Mouse (Mus musculus) midbrain, embryonic 14.5 days (tissue): ENCODE data around the gene Ndst2. TPM values are rescaled to one million over a fixed set of nuclear protein-coding genes. Genes with fewer than 3 reads are reported as not detected.

ENCODE experiments used
- ATAC-seq: fragments of 200-750 bp; cut with Nextera tagmentation; 2 replicates; pipeline ENCODE4 v1.8.0; 2017; ENCODE audit warnings: moderate number of reproducible peaks, moderate library complexity; ENCODE audit not compliant: low FRiP score, low TSS enrichment
- DNase-seq: peaks from one replicate; pipeline ENCODE4 v3.0.0-alpha.2; 2015
- H3K27ac ChIP-seq: fragments of 300-500 bp; sonication (generic); replicated peaks from 2 replicates; pipeline ENCODE4 v1.5.1; 2014; ENCODE audit warnings: mild to moderate bottlenecking, low read depth, low read length, moderate library complexity
- H3K27me3 ChIP-seq: fragments of 300-500 bp; sonication (generic); 2 replicates; pipeline ENCODE4 v1.6.1; 2014; ENCODE audit warnings: low read length, control low read depth, mixed read lengths; ENCODE audit not compliant: control insufficient read depth, insufficient read depth
- H3K36me3 ChIP-seq: fragments of 300-500 bp; sonication (generic); 2 replicates; pipeline ENCODE4 v1.6.1; 2014; ENCODE audit warnings: low read length, control low read depth; ENCODE audit not compliant: control insufficient read depth, insufficient read depth
- H3K4me1 ChIP-seq: fragments of 300-500 bp; sonication (generic); 2 replicates; pipeline ENCODE4 v1.6.1; 2014; ENCODE audit warnings: mild to moderate bottlenecking, antibody characterized with exemption, low read length, control low read depth; ENCODE audit not compliant: control insufficient read depth, insufficient read depth
- H3K4me2 ChIP-seq: fragments of 300-500 bp; sonication (generic); 2 replicates; pipeline ENCODE4 v1.6.1; 2014; ENCODE audit warnings: mild to moderate bottlenecking, low read length, moderate library complexity
- H3K4me3 ChIP-seq: fragments of 300-500 bp; sonication (generic); replicated peaks from 2 replicates; pipeline ENCODE4 v1.5.1; 2014; ENCODE audit warnings: low read depth, low read length
- H3K9ac ChIP-seq: fragments of 300-500 bp; sonication (generic); replicated peaks from 2 replicates; pipeline ENCODE4 v1.6.1; 2014; ENCODE audit warnings: mild to moderate bottlenecking, low read length, moderate library complexity
- H3K9me3 ChIP-seq: fragments of 300-500 bp; sonication (generic); 2 replicates; pipeline ENCODE4 v1.6.1; 2016; ENCODE audit warnings: low read length, control low read depth, mixed read lengths; ENCODE audit not compliant: control insufficient read depth
- WGBS: fragments of 180-500 bp; shearing (Covaris S2); extraction: QIAGEN DNeasy Blood & Tissue Kit; methylation state at CpG from one replicate; pipeline ENCODE4 v1.1.7; 2014; 5-methylcytosine and 5-hydroxymethylcytosine counted together
- polyA plus RNA-seq: library from polyadenylated mRNA; unstranded; fragments of >200 nt; fragmentation: Nextera tagmentation; extraction: Ambion mirVana; gene quantifications from 2 replicates; pipeline ENCODE4 v1.2.1, GENCODE M21; 2014

Gene Ndst2
- polyA plus RNA-seq, 1 experiment from 2014 or later = 20.5 TPM

DNA sequence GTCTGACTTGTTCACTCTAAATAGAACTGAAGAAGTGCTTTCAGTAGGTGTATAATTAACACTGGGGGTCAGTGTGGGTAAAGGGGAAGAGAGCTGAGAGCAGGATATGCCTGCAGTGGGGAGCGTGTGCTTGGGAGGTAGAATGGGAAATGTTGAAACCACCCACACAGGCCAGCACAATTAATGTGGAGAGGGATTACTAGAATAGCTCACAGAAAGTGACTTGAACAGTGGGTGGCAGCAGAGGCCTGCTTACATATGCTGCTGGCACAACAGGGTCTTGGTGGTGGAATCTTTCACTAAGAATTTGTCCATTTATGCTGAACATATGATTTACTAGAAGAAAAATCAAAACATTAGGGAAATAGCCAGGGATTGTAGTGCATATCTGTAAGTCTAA, 37.4 kb downstream of the Ndst2 start:
- Histone ChIP-seq H3K36me3 (peaks cover 28% of the 10 kb centered on the region), H3K9ac (peak overlapping the region; percentile 27; the same call in 1 of the 2 replicates), H3K4me2 (peak overlapping the region; percentile 67), H3K27ac (no peak overlapping the region), H3K27me3 (no peaks in the 10 kb centered on the region), H3K4me3 (peak overlapping the region; percentile 86), H3K9me3 (no peaks in the 10 kb centered on the region), H3K4me1 (peaks cover 58% of the 10 kb centered on the region)
- WGBS = 13% methylated on average over 1 of the region's 1 CpGs
- ATAC-seq = no peak
- DNase-seq = peak; percentile 79

DNA sequence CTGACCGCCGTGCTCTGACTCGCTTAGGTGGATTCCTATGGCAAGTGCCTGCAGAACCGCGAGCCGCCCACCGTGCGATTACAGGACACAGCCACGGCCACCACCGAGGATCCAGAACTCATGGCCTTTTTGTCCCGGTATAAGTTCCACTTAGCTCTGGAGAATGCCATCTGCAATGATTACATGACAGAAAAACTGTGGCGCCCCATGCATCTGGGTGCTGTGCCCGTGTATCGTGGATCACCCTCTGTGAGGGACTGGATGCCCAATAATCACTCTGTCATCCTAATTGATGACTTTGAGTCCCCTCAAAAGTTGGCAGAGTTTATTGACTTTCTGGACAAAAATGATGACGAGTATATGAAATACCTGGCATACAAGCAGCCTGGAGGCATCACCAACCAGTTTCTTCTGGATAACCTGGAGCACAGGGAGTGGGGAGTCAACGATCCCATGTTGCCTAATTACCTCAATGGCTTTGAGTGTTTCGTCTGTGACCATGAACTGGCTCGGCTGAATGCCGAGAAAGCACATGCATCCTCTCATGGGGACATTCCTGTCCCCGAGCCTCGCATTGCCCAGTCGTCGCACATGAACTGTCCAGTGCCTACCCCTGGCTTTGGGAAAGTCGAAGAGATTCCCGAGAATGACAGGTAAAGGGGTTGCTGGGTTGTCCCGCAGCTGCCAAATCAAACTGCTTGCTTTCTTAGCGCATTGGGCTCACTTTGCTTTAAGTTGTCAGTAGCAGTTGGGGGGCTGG, 38.4 kb downstream of the Ndst2 start:
- WGBS = 12% methylated on average over 27 of the region's 27 CpGs
- ATAC-seq = no peak; the same call in 1 of the 2 replicates

DNA sequence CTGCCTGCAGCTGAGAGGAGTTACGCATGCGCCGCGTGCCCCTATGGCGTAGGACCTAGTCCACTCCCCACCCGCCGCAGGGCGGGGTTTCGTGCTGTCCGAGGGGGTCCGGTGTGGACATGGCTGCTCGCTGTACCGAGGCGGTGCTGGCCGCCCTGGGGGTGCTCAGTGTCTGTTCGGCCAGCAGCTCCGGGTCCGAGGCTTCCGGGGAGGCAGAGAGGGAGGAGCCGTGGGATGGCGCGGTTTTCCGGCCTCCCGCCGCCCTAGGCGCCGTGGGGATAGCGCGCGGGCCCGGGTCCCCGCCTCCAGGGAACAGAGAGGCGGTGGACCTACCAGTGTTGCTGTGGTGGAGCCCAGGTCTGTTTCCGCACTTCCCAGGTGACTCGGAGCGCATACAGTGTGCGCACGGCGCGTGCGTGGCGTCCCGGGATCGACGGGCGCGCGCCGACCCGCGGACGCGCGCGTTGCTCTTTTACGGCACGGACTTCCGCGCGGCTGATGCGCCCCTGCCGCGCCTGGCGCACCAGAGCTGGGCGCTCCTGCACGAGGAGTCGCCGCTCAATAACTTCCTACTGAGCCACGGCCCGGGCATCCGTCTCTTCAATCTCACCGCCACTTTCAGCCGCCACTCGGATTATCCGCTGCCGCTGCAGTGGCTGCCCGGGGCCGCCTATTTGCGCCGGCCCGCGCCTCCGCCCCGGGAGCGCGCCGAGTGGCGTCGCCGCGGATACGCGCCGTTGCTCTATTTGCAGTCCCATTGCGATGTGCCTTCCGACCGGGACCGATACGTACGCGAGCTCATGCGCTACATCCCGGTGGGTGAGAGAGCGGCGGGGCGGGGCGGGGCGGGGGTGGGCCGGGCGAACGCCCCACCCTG, 39.2 kb downstream of the Ndst2 start, which contains the start of gene Fut11:
Fut11 (plus strand) TSS at position 85 of the 877 bp plus-strand sequence.
- WGBS = under 1% methylated on average over 109 of the region's 111 CpGs
- peaks cover 44% of the 10 kb centered on the region for H3K4me1 ChIP-seq

More for the DNA sequence above, 38.4 kb downstream of the Ndst2 start:
- DNase-seq = peak; percentile 11
- Histone ChIP-seq H3K4me1 (peaks cover 49% of the 10 kb centered on the region), H3K9me3 (no peaks in the 10 kb centered on the region), H3K27me3 (no peaks in the 10 kb centered on the region), H3K4me2 (peak overlapping the region; percentile 67), H3K9ac (peak overlapping the region; percentile 88), H3K27ac (peak overlapping the region; percentile 98), H3K36me3 (peaks cover 38% of the 10 kb centered on the region), H3K4me3 (peak overlapping the region; percentile 86)

DNA sequence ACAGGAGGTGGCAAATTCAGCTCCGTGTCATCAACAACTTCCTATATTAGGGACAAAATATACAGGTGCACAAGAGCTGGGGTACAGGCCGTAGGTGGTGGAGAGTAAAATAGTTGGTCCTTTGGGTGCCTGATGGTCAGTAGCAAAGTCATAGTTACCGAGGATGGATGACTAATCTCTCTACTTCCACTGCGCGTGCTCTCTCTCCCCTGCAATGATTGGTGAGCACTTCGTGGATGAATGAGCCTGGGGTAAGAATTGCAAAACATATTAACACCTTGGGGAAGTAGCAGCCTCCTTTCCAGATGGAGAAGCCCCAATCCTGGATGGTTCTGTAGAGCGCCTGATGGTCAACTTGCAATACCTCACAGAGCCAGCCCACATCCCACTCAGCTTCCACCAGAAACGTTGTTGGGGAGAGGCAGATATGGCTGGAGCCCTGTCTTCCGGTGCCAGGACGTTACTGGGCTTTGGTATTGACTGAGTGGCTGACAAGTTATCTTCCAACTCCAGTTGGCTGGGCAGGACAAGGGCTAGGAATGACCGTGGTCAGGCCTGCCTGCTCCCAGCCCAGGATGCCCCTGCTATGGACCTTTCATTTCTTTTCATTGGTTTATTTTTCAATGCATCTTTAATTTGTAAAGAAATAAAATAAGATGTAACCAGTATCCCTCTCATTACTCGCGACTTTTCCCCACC, 40.0 kb downstream of the Ndst2 start:
- H3K27me3 ChIP-seq = no peaks in the 10 kb centered on the region
- H3K9ac ChIP-seq = peak overlapping the region; percentile 88
- ATAC-seq (peak; percentile 16; the same call in 1 of the 2 replicates), DNase-seq (no peak)
- H3K36me3 ChIP-seq = peaks cover 54% of the 10 kb centered on the region
- 49% methylated on average over 13 of the region's 13 CpGs for WGBS
- H3K4me3 ChIP-seq = peak overlapping the region; percentile 86
- peak overlapping the region; percentile 67 for H3K4me2 ChIP-seq
- peak overlapping the region; percentile 98 for H3K27ac ChIP-seq
- H3K9me3 ChIP-seq = no peaks in the 10 kb centered on the region
- peaks cover 41% of the 10 kb centered on the region for H3K4me1 ChIP-seq

More for the DNA sequence above, 39.2 kb downstream of the Ndst2 start, which contains the start of gene Fut11:
- Histone ChIP-seq H3K4me3 (peak within 1 kb of the TSS; percentile 86), H3K36me3 (peaks cover 46% of the 10 kb centered on the region), H3K27ac (peak within 1 kb of the TSS; percentile 98), H3K27me3 (no peaks in the 10 kb centered on the region), H3K9me3 (no peaks in the 10 kb centered on the region), H3K4me2 (peak within 1 kb of the TSS; percentile 67), H3K9ac (peak within 1 kb of the TSS; percentile 88)
- peak; percentile 95 for DNase-seq
- ATAC-seq = peak; percentile 91

DNA sequence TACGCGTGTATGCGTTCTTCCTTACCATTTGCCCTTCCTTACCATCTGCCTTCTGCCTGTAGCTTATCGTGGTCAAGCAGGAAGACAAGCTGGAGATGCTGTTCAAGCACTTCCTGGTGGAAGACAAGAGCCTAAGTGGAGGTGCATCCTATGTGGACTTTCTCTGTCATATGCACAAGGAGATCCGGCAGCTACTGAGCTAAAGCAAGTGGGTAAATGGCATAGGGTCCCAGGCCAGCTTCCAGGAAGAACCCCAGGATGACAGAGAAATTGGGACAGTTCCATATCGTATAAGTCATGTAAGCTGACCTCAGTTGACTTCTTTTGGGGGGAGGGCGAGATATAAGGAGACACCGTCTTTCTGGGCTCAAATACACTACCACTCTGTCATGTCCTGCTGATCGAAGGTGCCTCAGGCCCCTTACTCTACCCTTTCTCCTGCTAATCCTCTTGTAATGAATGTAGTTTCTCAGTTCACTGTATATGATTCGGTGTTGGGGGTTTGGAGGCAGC, 40.7 kb downstream of the Ndst2 start:
- peaks cover 60% of the 10 kb centered on the region for H3K36me3 ChIP-seq
- no peak overlapping the region for H3K4me2 ChIP-seq
- no peak overlapping the region for H3K9ac ChIP-seq
- H3K9me3 ChIP-seq = no peaks in the 10 kb centered on the region
- H3K4me3 ChIP-seq = no peak overlapping the region
- H3K27ac ChIP-seq = no peak overlapping the region
- 97% methylated on average over 10 of the region's 10 CpGs for WGBS
- DNase-seq (no peak), ATAC-seq (no peak)
- H3K4me1 ChIP-seq = peaks cover 34% of the 10 kb centered on the region
- no peaks in the 10 kb centered on the region for H3K27me3 ChIP-seq

DNA sequence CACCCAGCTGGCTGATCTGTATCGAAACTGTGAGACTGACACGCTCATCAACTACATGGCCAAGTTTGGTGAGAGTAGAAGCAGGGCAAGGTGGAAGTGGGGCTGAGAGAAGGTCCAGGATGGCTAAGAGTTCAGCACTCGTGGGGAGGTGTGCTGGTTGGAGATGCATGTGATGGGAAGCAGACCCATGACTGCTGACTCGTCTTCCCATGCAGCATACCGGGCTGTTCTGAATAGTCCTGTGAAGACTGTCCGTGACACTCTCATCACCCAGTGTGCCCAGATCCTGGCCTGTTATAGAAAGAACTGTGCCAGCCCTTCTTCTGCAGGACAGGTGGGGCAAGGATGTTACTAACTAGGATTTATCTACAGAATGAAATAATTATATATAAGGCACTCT, 42.6 kb downstream of the Ndst2 start:
- Histone ChIP-seq H3K27me3 (no peaks in the 10 kb centered on the region), H3K9me3 (no peaks in the 10 kb centered on the region), H3K27ac (no peak overlapping the region), H3K4me1 (peaks cover 15% of the 10 kb centered on the region), H3K4me3 (no peak overlapping the region), H3K4me2 (no peak overlapping the region), H3K9ac (no peak overlapping the region), H3K36me3 (peaks cover 76% of the 10 kb centered on the region)
- DNase-seq (no peak), ATAC-seq (no peak)
- 97% methylated on average over 6 of the region's 6 CpGs for WGBS

DNA sequence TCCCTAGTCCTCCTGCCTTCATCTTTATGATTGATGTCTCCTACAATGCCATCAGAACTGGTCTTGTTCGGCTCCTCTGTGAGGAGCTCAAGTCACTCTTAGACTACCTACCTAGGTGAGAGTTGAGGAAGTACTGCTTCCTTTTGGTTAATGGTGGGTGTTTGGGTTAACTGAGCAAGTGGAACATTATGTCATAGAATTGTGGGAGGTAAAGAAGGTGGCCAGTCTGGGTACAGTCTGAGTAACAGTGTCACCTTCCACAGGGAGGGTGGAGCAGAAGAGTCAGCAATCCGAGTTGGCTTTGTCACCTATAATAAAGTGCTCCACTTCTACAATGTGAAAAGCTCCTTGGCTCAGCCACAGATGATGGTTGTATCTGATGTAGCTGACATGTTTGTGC, 45.4 kb downstream of the Ndst2 start:
- Histone ChIP-seq H3K27me3 (no peaks in the 10 kb centered on the region), H3K9me3 (no peaks in the 10 kb centered on the region), H3K4me1 (no peaks in the 10 kb centered on the region), H3K9ac (no peak overlapping the region), H3K4me3 (no peak overlapping the region), H3K36me3 (peaks cover 99% of the 10 kb centered on the region), H3K4me2 (no peak overlapping the region), H3K27ac (no peak overlapping the region)
- ATAC-seq (no peak), DNase-seq (no peak)
- WGBS = 96% methylated on average over 2 of the region's 2 CpGs

DNA sequence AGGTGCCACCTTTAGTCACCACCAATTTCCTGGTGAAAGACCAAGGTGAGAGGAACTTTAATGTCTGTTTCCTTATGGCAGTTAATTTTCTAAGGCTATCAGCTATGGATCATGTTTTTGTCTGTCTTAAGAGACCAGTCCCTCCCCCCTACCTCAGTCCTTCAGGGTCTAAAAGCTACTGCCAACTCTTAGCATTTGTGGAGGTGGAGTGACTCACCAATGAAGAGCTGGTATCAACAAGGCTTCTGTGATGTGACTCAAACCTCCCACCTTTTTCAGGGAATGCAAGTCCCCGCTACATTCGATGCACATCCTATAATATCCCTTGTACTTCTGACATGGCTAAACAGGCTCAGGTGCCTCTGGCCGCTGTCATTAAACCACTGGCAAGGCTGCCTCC, 47.8 kb downstream of the Ndst2 start:
- H3K36me3 ChIP-seq = peaks cover 99% of the 10 kb centered on the region
- H3K4me2 ChIP-seq = no peak overlapping the region
- H3K4me3 ChIP-seq = no peak overlapping the region
- H3K4me1 ChIP-seq = no peaks in the 10 kb centered on the region
- H3K27me3 ChIP-seq = no peaks in the 10 kb centered on the region
- ATAC-seq = no peak
- H3K27ac ChIP-seq = no peak overlapping the region
- no peak overlapping the region for H3K9ac ChIP-seq
- WGBS = 93% methylated on average over 3 of the region's 3 CpGs
- no peak for DNase-seq
- no peaks in the 10 kb centered on the region for H3K9me3 ChIP-seq
